8 mouse cellular contexts compared by ENCODE assay signal in the genomic region with DNA sequence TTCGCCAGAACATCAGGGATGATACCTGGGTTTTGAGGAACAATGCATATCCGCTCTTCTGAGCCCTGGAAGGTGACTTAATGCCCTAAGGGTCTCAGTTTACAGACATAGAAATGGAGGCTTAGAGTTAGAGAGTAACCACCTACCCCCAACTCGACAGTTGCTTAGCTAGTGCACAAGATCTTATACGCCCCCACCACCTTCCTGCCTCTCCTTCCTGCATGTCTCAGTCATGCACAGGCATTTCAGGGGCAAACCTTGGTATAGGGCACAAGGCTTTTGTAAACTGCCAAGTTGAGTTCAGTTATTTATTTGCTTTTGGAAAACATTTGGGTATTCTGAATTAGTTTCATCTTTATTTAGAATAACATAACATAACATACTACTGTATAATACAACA.
"Had no signal": no experiment of that assay in that cellular context is flagged by ENCODE, and none has a peak within 500 bp of the region (broad histone marks: within the 10 kb centered on the region; RNA-seq: fewer than 3 reads in every experiment).

No protein-coding gene starts in this region.

- H3K27me3 ChIP-seq: limb, embryonic 13.5 days; liver, embryonic 15.5 days; midbrain, embryonic 13.5 days had no signal

- H3K4me2 ChIP-seq: limb, embryonic 13.5 days; liver, embryonic 15.5 days; midbrain, embryonic 13.5 days had no signal

- H3K4me1 ChIP-seq: liver, embryonic 15.5 days; midbrain, embryonic 13.5 days had no signal

- H3K9ac ChIP-seq: limb, embryonic 13.5 days; liver, embryonic 15.5 days; midbrain, embryonic 13.5 days had no signal

- DNase-seq: kidney, adult 18-20 months; lung, adult 2 months; right cerebral cortex, adult 18-20 months; right cerebral cortex, postnatal 25 days had no signal

- H3K9me3 ChIP-seq: limb, embryonic 13.5 days; liver, embryonic 15.5 days; midbrain, embryonic 13.5 days had no signal

- H3K4me3 ChIP-seq: limb, embryonic 13.5 days; liver, embryonic 15.5 days; midbrain, embryonic 13.5 days had no signal

- H3K36me3 ChIP-seq: limb, embryonic 13.5 days; liver, embryonic 15.5 days; midbrain, embryonic 13.5 days had no signal

- H3K27ac ChIP-seq: limb, embryonic 13.5 days; liver, embryonic 15.5 days; midbrain, embryonic 13.5 days; stomach, postnatal 0 days had no signal

- ATAC-seq: midbrain, embryonic 13.5 days had no signal
